Mouse (Mus musculus) brain, embryonic 14.5 days (tissue): ENCODE measurements around the gene Gfi1b.

ENCODE experiments used
- CTCF ChIP-seq: fragments of 200-500 bp; IDR thresholded peaks from 2 replicates; pipeline ENCODE4 v1.5.1; 2012; ENCODE audit warnings: inconsistent platforms, mild to moderate bottlenecking, moderate library complexity, borderline replicate concordance; ENCODE audit not compliant: insufficient read depth, insufficient read length; ENCODE audit errors: extremely low read depth
- POLR2A ChIP-seq: fragments of 200-500 bp; IDR thresholded peaks from 2 replicates; pipeline ENCODE4 v1.6.1; 2012; ENCODE audit warnings: mild to moderate bottlenecking, inconsistent platforms, borderline replicate concordance; ENCODE audit not compliant: poor library complexity, insufficient read depth, insufficient read length, severe bottlenecking; ENCODE audit errors: extremely low read depth

- TF ChIP-seq POLR2A (no peak), CTCF (no peak)
These were observed 19.8 kb downstream of the Gfi1b start for GRCm38 (mm10) chr2:28601720-28602590.
